Mouse (Mus musculus) kidney, embryonic 14.5 days (tissue): Measurements from ENCODE around the gene Zfp655. TPM values are rescaled to one million over a fixed set of nuclear protein-coding genes. Genes with fewer than 3 reads are reported as not detected.
"Not testable (repeated sequence)": the region's sequence is repeated elsewhere in the genome, so short reads cannot be mapped to it uniquely, and the experiment has no call there.

Experiments
- ATAC-seq: fragments of 200-750 bp; cut with Nextera tagmentation; 2 replicates; pipeline ENCODE4 v1.8.0; 2017; ENCODE audit warnings: moderate number of reproducible peaks, mild to moderate bottlenecking, moderate TSS enrichment, moderate library complexity; ENCODE audit not compliant: low FRiP score, low TSS enrichment
- H3K27ac ChIP-seq: fragments of 300-500 bp; sonication (generic); 2 replicates; pipeline ENCODE4 v1.5.1; 2014; ENCODE audit warnings: low read depth, mild to moderate bottlenecking, low read length, moderate library complexity, mixed read lengths
- H3K27me3 ChIP-seq: fragments of 300-500 bp; sonication (generic); 2 replicates; pipeline ENCODE4 v1.6.1; 2014; ENCODE audit warnings: mild to moderate bottlenecking, low read length; ENCODE audit not compliant: control insufficient read depth, insufficient read depth
- H3K36me3 ChIP-seq: fragments of 300-500 bp; sonication (generic); 2 replicates; pipeline ENCODE4 v1.6.1; 2014; ENCODE audit warnings: low read length, mixed read lengths; ENCODE audit not compliant: control insufficient read depth, insufficient read depth
- H3K4me1 ChIP-seq: fragments of 300-500 bp; sonication (generic); 2 replicates; pipeline ENCODE4 v1.6.1; 2014; ENCODE audit warnings: low read length, mixed read lengths; ENCODE audit not compliant: control insufficient read depth, insufficient read depth
- H3K4me2 ChIP-seq: fragments of 300-500 bp; sonication (generic); replicated peaks from 2 replicates; pipeline ENCODE4 v1.6.1; 2014; ENCODE audit warnings: low read depth, mild to moderate bottlenecking, low read length
- H3K4me3 ChIP-seq: fragments of 300-500 bp; sonication (generic); 2 replicates; pipeline ENCODE4 v1.5.1; 2014; ENCODE audit warnings: mild to moderate bottlenecking, low read length
- H3K9ac ChIP-seq: fragments of 300-500 bp; sonication (generic); 2 replicates; pipeline ENCODE4 v1.6.1; 2014; ENCODE audit warnings: low read depth, mild to moderate bottlenecking, low read length, moderate library complexity
- H3K9me3 ChIP-seq: fragments of 300-500 bp; sonication (generic); 2 replicates; pipeline ENCODE4 v1.6.1; 2016; ENCODE audit warnings: low read length; ENCODE audit not compliant: control insufficient read depth
- WGBS: fragments of 180-500 bp; shearing (Covaris S2); extraction: QIAGEN DNeasy Blood & Tissue Kit; methylation state at CpG from one replicate; pipeline ENCODE4 v1.1.7; 2014; 5-methylcytosine and 5-hydroxymethylcytosine counted together
- polyA plus RNA-seq: library from polyadenylated mRNA; unstranded; fragments of >200 nt; fragmentation: Nextera tagmentation; extraction: Ambion mirVana; gene quantifications from 2 replicates; pipeline ENCODE4 v1.2.1, GENCODE M21; 2014

Zfp655 gene
- polyA plus RNA-seq, 1 experiment from 2014 or later = 41.7 TPM

GRCm38 (mm10) chr5:145230641-145231040, 874 bp upstream of the Zfp655 start:
- WGBS = 90% methylated on average over 4 of the region's 4 CpGs
- Histone ChIP-seq H3K9me3 (no peaks in the 10 kb centered on the region), H3K4me2 (peak overlapping the region; percentile 62; the same call in 1 of the 2 replicates), H3K4me3 (no peak overlapping the region), H3K27ac (no peak overlapping the region), H3K9ac (peak overlapping the region; percentile 96; the same call in 1 of the 2 replicates), H3K36me3 (peaks cover 23% of the 10 kb centered on the region), H3K27me3 (no peaks in the 10 kb centered on the region), H3K4me1 (peaks cover 9% of the 10 kb centered on the region; the same call in 1 of the 2 replicates)
- ATAC-seq = no peak

DNA sequence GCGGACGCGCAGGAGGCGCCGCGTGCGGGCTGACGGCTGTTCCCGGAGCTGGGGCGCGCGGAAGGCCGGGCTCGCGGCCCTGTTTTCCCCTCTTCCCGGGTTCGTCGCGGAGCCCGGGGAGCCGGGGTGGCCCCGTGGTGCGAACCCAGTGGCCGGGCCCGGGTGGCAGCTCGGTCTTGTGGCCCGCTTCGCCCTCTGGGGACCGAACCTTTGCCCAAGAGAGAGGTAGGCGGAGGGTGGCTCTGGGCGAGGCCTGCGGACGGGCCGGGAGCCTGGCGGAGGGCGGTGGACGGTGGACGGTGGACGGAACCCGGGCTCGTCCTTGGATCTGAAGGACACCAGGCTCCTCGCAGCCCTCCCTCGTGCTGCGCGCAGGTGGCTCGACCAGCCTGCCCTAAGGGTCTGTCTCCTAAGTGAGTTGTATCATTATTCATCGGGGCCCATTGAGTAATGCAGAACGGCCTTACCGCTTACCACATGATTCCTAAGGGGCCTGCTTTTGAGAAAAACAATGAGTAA, 437 bp downstream of the Zfp655 start:
- H3K27ac ChIP-seq = peak overlapping the region; percentile 80
- peak overlapping the region; percentile 96 for H3K9ac ChIP-seq
- under 1% methylated on average over 36 of the region's 49 CpGs for WGBS
- peak overlapping the region; percentile 62 for H3K4me2 ChIP-seq
- peak overlapping the region; percentile 99 for H3K4me3 ChIP-seq
- peaks cover 9% of the 10 kb centered on the region; the same call in 1 of the 2 replicates for H3K4me1 ChIP-seq
- H3K9me3 ChIP-seq = no peaks in the 10 kb centered on the region
- H3K36me3 ChIP-seq = peaks cover 36% of the 10 kb centered on the region
- peak; percentile 69 for ATAC-seq
- H3K27me3 ChIP-seq = no peaks in the 10 kb centered on the region

- no peaks in the 10 kb centered on the region for H3K27me3 ChIP-seq
- no peak overlapping the region for H3K27ac ChIP-seq
- H3K4me2 ChIP-seq = no peak overlapping the region
- H3K4me3 ChIP-seq = no peak overlapping the region
- no peak overlapping the region for H3K9ac ChIP-seq
- H3K4me1 ChIP-seq = peaks cover 9% of the 10 kb centered on the region; the same call in 1 of the 2 replicates
- H3K9me3 ChIP-seq = no peaks in the 10 kb centered on the region
- no peak for ATAC-seq
- H3K36me3 ChIP-seq = peaks cover 56% of the 10 kb centered on the region
Measured at GRCm38 (mm10) chr5:145234636-145235035, 3.1 kb downstream of the Zfp655 start.

- peaks cover 3% of the 10 kb centered on the region; the same call in 1 of the 2 replicates for H3K9me3 ChIP-seq
- ATAC-seq = no peak
- WGBS = 91% methylated on average over 3 of the region's 3 CpGs
- no peak overlapping the region for H3K4me3 ChIP-seq
- H3K9ac ChIP-seq = no peak overlapping the region
- no peaks in the 10 kb centered on the region for H3K4me1 ChIP-seq
- no peak overlapping the region for H3K27ac ChIP-seq
- H3K36me3 ChIP-seq = peaks cover 44% of the 10 kb centered on the region
- no peaks in the 10 kb centered on the region for H3K27me3 ChIP-seq
- H3K4me2 ChIP-seq = no peak overlapping the region
Measured at GRCm38 (mm10) chr5:145249520-145249919, 18.0 kb downstream of the Zfp655 start.

DNA sequence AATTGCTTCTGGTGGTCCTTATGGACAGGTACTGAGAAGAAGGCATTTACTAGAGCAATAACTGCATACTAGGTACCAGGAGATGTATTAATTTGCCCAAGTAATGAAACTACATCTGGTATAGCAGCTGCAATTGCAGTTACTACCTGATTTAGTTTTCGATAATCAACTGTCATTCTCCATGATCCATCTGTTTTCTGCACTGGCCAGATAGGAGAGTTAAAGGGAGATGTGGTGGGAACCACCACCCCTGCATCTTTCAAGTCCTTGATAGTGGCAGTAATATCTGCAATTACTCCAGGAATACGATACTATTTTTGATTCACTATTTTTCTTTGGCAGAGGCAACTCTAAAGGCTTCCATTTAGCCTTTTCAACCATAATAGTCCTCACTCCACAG, 42.1 kb downstream of the Zfp655 start:
- WGBS = 90% methylated on average over 2 of the region's 2 CpGs
- H3K36me3 ChIP-seq, H3K27me3 ChIP-seq, H3K4me1 ChIP-seq, H3K9ac ChIP-seq, ATAC-seq, H3K27ac ChIP-seq, H3K4me2 ChIP-seq, H3K4me3 ChIP-seq, H3K9me3 ChIP-seq: not testable (repeated sequence)

GRCm38 (mm10) chr5:145279948-145280347, 48.4 kb downstream of the Zfp655 start:
- H3K27me3 ChIP-seq = no peaks in the 10 kb centered on the region
- H3K4me2 ChIP-seq = no peak overlapping the region
- H3K9ac ChIP-seq = no peak overlapping the region
- peak overlapping the region; percentile 89; the same call in 1 of the 2 replicates for H3K4me3 ChIP-seq
- H3K4me1 ChIP-seq = peaks cover 10% of the 10 kb centered on the region; the same call in 1 of the 2 replicates
- WGBS = 97% methylated on average over 2 of the region's 2 CpGs
- H3K27ac ChIP-seq = no peak overlapping the region
- no peaks in the 10 kb centered on the region for H3K9me3 ChIP-seq
- H3K36me3 ChIP-seq = peaks cover 24% of the 10 kb centered on the region
- ATAC-seq = peak; percentile 34

DNA sequence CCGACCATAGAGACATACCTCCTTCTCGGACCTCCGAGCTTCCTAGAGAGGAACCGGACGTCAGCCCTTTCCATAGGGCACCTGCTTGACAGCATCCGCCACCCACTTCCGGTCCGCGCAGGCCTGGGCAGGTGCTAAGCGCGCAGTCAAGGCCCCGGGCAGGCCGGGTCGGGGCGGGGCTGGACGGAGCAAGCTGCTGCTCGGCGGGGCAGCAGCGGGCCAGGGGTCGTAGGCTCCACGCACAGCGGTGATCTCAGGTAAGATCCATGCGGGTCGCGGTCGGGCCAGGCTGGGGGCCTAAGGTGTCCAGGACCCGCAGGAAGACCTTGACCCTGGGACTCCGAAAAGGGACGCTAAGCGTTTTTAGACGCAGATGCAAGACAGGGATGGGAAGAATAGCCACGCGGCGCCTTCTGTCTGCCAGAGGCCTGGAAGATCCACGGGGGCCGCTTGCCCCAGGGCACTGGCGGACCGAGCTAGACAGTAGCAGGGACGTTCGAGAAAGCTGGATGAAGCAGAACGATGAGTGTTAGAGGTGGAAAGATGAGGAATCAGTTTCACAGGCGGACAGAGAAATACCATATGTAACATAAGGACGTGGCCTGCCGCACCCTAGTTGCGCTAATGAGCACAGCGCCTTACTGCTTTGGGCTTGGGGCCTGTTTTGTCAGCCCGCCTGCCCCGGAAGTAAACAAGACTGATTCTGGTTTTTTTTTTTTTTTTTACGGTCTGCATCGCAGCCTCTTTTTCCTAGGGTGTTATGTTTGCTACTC, 49.0 kb downstream of the Zfp655 start, which contains the start of gene Zscan25:
Zscan25 (plus strand) TSS at position 130 of the 773 bp plus-strand sequence.
- Histone ChIP-seq H3K27me3 (no peaks in the 10 kb centered on the region), H3K4me2 (peak within 1 kb of the TSS; percentile 87), H3K4me1 (peaks cover 10% of the 10 kb centered on the region; the same call in 1 of the 2 replicates), H3K9me3 (no peaks in the 10 kb centered on the region), H3K36me3 (peaks cover 30% of the 10 kb centered on the region), H3K4me3 (peak within 1 kb of the TSS; percentile 89), H3K9ac (peak within 1 kb of the TSS; percentile 89), H3K27ac (peak within 1 kb of the TSS; percentile 91)
- ATAC-seq = peak; percentile 100
- WGBS = under 1% methylated on average over 49 of the region's 50 CpGs

- H3K27me3 ChIP-seq = no peaks in the 10 kb centered on the region
- no peak overlapping the region for H3K4me3 ChIP-seq
- 96% methylated on average over 5 of the region's 5 CpGs for WGBS
- H3K9me3 ChIP-seq = no peaks in the 10 kb centered on the region
- H3K27ac ChIP-seq = no peak overlapping the region
- H3K4me2 ChIP-seq = no peak overlapping the region
- H3K9ac ChIP-seq = no peak overlapping the region
- H3K4me1 ChIP-seq = no peaks in the 10 kb centered on the region
- no peak for ATAC-seq
- H3K36me3 ChIP-seq = peaks cover 88% of the 10 kb centered on the region
Measured at GRCm38 (mm10) chr5:145288382-145288781, 56.9 kb downstream of the Zfp655 start.

DNA sequence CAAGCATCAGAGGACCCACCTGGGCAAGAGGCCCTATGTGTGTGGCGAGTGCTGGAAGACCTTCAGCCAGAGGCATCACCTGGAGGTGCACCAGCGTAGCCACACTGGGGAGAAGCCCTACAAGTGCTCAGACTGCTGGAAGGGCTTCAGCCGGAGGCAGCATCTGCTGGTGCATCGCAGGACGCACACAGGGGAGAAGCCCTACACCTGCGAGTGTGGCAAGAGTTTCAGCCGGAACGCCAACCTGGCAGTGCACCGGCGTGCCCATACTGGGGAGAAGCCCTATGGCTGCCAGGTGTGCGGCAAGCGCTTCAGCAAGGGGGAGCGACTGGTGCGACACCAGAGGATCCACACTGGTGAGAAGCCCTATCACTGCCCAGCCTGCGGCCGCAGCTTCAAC, 59.2 kb downstream of the Zfp655 start:
- Histone ChIP-seq H3K9me3 (no peaks in the 10 kb centered on the region), H3K27me3 (no peaks in the 10 kb centered on the region), H3K36me3 (peaks cover 65% of the 10 kb centered on the region), H3K4me2 (no peak overlapping the region), H3K4me3 (no peak overlapping the region), H3K27ac (no peak overlapping the region), H3K9ac (no peak overlapping the region), H3K4me1 (no peaks in the 10 kb centered on the region)
- no peak for ATAC-seq
- 99% methylated on average over 16 of the region's 16 CpGs for WGBS
